Mouse (Mus musculus): ENCODE measurements around the gene B3galt1. TPM values are rescaled to one million over a fixed set of nuclear protein-coding genes. Genes with fewer than 3 reads are reported as not detected.

Gene B3galt1
- total RNA-seq (2012; rRNA removed) (not detected in 2 replicates), polyA plus RNA-seq (2012; ENCODE audit: insufficient read depth in 1 of 2, insufficient read length in 2 of 2, low read depth in 1 of 2, low replicate concordance in 2 of 2, missing spikeins in 1 of 2) (not detected)

DNA sequence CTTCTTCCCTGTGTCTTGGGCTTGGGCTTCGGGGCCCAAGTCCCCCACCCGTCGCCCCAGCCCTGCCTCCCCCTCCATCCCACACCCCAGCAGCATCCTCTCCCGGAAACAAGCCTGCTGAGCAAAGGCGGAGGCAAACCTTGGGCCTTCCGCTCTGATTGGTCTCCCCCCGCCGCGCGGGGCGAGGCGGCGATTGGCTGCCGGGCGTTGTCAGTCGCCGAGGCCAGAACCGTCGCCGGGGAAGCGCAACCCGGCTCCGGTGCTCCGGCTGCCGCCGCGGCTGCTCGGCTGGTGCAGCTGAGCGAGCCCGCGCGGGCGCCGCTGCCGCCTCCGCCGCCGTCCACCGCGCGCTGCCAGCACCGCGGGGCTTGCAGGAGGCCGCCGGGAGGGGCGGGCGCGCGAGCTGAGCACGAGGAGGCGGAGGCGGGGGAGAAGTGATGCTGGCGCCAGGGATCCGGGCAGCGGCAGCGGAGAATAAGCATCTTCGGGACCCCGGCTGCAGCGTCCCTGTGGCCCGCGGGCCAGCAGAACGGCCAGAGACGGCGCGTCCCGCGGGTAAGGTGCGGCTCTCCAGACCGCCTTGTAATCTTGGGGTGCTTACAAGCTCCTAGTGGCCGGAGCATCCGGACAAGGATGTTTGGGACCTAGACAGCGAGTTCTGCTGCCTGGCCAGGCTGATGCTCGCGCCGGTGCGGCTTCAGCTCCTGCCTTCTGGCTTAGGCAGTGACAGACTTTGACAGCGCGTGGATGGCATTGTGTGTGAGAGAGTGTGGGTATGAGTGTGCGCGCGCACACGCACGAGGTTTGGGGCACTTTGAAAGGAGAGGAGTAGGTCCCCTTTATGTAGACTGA lies at the start of gene B3galt1:
Gene B3galt1 (plus strand): TSS at position 392 of the 852 bp plus-strand sequence.
- no peak within 1 kb of the TSS for H3K27ac ChIP-seq (ENCODE audit: control insufficient read depth, low read depth, low read length)
- H3K9me3 ChIP-seq (replicated peaks; ENCODE audit: insufficient read depth, low read length) = no peaks in the 10 kb centered on the region
- DNase-seq (ENCODE audit: low read depth, low spot score) = no peak
- TF ChIP-seq TAL1 (IDR thresholded peaks at IDR 0.05; ENCODE audit: low read length) = no peak
- no peak for TF ChIP-seq USF1 (IDR thresholded peaks at IDR 0.05; ENCODE audit: low read depth, low read length)
- H3K27me3 ChIP-seq (ENCODE audit: control insufficient read depth in 1 of 2, insufficient read depth in 2 of 2, low read length in 2 of 2) = no peaks in the 10 kb centered on the region
- no peak within 1 kb of the TSS for H3K4me3 ChIP-seq (ENCODE audit: control insufficient read depth in 1 of 2, insufficient read depth in 1 of 2, low read depth in 2 of 2, low read length in 2 of 2)
- no peak within 1 kb of the TSS for H3K9ac ChIP-seq (ENCODE audit: control insufficient read depth, low read depth, low read length, poor library complexity, severe bottlenecking)
- H3K4me1 ChIP-seq (ENCODE audit: control insufficient read depth in 1 of 2, insufficient read depth in 2 of 2, low read length in 2 of 2) = no peaks in the 10 kb centered on the region
- no peaks in the 10 kb centered on the region for H3K79me2 ChIP-seq (ENCODE audit: control insufficient read depth, insufficient read depth, low read length, poor library complexity)
- H3K36me3 ChIP-seq (ENCODE audit: control insufficient read depth in 1 of 2, insufficient read depth in 2 of 2, low read length in 2 of 2) = no peaks in the 10 kb centered on the region

DNA sequence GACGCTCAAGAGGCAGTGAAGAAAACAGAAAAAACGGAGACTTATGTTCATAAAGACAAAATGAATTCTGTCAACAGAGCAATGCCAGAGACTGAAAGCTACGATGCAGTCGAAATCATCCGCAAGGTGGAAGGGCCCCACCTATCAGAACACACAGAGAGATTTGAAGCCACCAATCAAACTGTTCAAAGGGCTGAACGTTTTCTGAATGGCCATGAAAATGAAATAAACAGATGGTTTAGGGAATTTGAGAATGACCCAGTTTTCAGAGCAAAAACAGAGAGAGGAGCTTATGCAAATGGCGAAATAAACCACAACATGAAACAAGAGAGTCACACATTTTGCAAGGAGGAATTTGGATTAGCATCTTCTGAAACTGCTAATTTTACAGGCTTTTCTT lies 49.3 kb upstream of the B3galt1 start:
- DNase-seq (ENCODE audit: low read depth, low spot score) = no peak
- no peak overlapping the region for H3K9ac ChIP-seq (ENCODE audit: control insufficient read depth, low read depth, low read length, poor library complexity, severe bottlenecking)
- no peaks in the 10 kb centered on the region for H3K9me3 ChIP-seq (replicated peaks; ENCODE audit: insufficient read depth, low read length)
- H3K36me3 ChIP-seq (ENCODE audit: control insufficient read depth in 1 of 2, insufficient read depth in 2 of 2, low read length in 2 of 2) = no peaks in the 10 kb centered on the region
- H3K4me3 ChIP-seq (ENCODE audit: control insufficient read depth in 1 of 2, insufficient read depth in 1 of 2, low read depth in 2 of 2, low read length in 2 of 2) = no peak overlapping the region
- TF ChIP-seq KAT2A (conservative IDR thresholded peaks at IDR 0.05; ENCODE audit: low read depth, low read length) (no peak), MYC (IDR thresholded peaks at IDR 0.05; ENCODE audit: low read depth, low read length) (no peak), USF2 (IDR thresholded peaks at IDR 0.05; ENCODE audit: borderline replicate concordance in 1 of 2, insufficient read depth in 1 of 2, low read depth in 1 of 2, low read length in 2 of 2) (no peak), JUND (IDR thresholded peaks at IDR 0.05; ENCODE audit: low read depth, low read length) (no peak), ELF1 (IDR thresholded peaks at IDR 0.05; ENCODE audit: low read depth, low read length) (no peak), SIN3A (IDR thresholded peaks at IDR 0.05; ENCODE audit: low read length) (no peak), MAFK (IDR thresholded peaks at IDR 0.05; ENCODE audit: borderline replicate concordance, low read depth, low read length) (no peak), HCFC1 (IDR thresholded peaks at IDR 0.05; ENCODE audit: low read depth, low read length) (no peak), UBTF (IDR thresholded peaks at IDR 0.05; ENCODE audit: borderline replicate concordance, insufficient read depth, low read depth, low read length) (no peak), EP300 (IDR thresholded peaks at IDR 0.05; ENCODE audit: low read depth in 1 of 2, low read length in 2 of 2) (no peak), POLR2AphosphoS5 (IDR thresholded peaks at IDR 0.05; ENCODE audit: borderline replicate concordance, low read depth, low read length) (no peak)
- no peak overlapping the region for H3K27ac ChIP-seq (ENCODE audit: control insufficient read depth, low read depth, low read length)
- H3K27me3 ChIP-seq (ENCODE audit: control insufficient read depth in 1 of 2, insufficient read depth in 2 of 2, low read length in 2 of 2) = no peaks in the 10 kb centered on the region
- no peaks in the 10 kb centered on the region for H3K79me2 ChIP-seq (ENCODE audit: control insufficient read depth, insufficient read depth, low read length, poor library complexity)
- no peaks in the 10 kb centered on the region for H3K4me1 ChIP-seq (ENCODE audit: control insufficient read depth in 1 of 2, insufficient read depth in 2 of 2, low read length in 2 of 2)

All from MEL (cell line).